Mouse (Mus musculus): Measurements from ENCODE around the gene Cit.

Gene Cit

GRCm38 (mm10) chr5:115961809-115962208, 116.7 kb downstream of the Cit start:
- in situ Hi-C loops (cut with MboI, MseI), result no loop called here

- in situ Hi-C loops (cut with MboI, MseI), result no loop called here
These were observed 126.2 kb downstream of the Cit start for GRCm38 (mm10) chr5:115971236-115971635.

- in situ Hi-C loops (cut with MboI, MseI), result no loop called here
These were observed 130.6 kb downstream of the Cit start for GRCm38 (mm10) chr5:115975672-115976071.

- in situ Hi-C loops (cut with MboI, MseI), result no loop called here
These were observed 131.4 kb downstream of the Cit start for GRCm38 (mm10) chr5:115976446-115976845.

- in situ Hi-C loops (cut with MboI, MseI), result no loop called here
These were observed 132.2 kb downstream of the Cit start for GRCm38 (mm10) chr5:115977266-115977665.

GRCm38 (mm10) chr5:115977757-115978156, 132.7 kb downstream of the Cit start:
- in situ Hi-C loops (cut with MboI, MseI), result no loop called here

DNA sequence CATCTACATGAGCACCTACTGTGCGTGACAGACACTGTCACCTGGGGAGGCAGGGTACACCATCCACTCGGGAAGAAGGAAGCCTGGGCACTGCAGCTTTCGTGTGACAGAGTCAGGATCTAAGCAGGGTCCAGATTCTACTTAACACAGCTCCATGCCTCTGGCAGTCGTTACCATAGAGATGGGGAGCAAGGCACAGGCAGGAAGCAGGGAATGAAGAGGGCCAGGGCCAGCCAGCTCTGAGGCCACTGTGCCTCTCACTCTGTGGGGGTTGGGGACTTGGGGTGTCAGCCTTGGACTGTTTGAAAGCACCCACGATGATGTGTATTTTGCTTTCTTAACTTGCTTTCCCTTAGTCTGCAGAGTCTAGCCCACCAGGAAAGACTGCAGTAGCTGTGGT, 133.2 kb downstream of the Cit start:
- in situ Hi-C loops (cut with MboI, MseI), result no loop called here

GRCm38 (mm10) chr5:115979134-115979696, 134.1 kb downstream of the Cit start:
- in situ Hi-C loops (cut with MboI, MseI), result no loop called here

GRCm38 (mm10) chr5:115980537-115980936, 135.5 kb downstream of the Cit start:
- in situ Hi-C loops (cut with MboI, MseI), result no loop called here

DNA sequence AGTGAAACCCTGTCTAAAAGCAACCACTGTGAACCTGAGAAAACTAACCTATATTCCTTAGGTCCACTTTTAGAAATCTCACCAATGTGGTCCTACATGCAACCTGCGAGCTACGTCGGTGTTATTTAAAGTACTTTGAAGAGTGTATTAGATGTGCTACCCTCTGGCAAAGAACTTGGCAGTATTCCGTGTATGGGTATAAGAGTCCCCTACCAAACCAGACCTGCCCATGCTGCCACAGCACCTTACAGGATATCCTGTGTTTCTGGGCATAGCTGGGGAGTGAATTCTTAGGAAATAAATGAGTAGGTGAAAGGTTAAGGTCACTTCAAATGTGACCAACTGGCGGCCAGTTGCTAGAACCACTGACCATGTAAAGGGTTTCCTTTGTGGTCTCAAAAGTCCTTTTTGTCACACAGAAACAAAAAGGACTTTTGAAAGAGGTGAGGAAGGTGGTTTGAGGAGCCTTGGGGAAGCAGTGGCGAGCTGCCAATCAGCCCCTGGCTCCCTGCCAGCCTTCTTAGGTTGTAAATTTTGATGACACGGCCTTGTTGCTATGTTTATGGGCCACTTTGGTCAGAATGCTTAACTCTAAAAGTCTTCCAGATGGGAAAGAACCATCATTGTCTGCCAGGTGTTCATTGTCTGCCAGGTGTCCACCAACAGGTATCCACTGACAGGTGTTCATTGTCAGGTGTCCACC, 137.7 kb downstream of the Cit start:
- in situ Hi-C loops (cut with MboI, MseI), result no loop called here

- in situ Hi-C loops (cut with MboI, MseI), result no loop called here
These were observed 139.3 kb downstream of the Cit start for GRCm38 (mm10) chr5:115984392-115984791.

- in situ Hi-C loops (cut with MboI, MseI), result no loop called here
These were observed 140.0 kb downstream of the Cit start for GRCm38 (mm10) chr5:115985101-115985500.

DNA sequence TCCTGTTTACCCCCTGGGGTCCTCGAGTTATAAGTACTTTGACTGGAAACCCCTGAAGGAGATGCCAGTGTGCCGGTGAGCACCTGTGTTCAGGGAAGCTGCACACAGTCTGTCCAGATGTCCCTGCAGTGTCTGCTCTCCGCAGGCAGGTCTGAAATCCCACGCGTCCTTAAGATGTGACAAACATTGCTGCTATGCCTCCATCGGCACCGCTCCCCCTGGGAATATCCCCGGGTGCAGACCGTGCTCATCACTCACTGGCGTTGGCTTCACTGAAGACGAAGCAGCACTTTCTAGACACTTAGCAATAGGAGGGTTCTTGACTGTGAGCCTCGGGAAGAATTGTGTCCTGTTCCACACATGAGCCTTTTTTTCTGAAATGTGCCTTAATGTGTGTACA, 142.2 kb downstream of the Cit start:
- in situ Hi-C loops (cut with MboI, MseI), result no loop called here

DNA sequence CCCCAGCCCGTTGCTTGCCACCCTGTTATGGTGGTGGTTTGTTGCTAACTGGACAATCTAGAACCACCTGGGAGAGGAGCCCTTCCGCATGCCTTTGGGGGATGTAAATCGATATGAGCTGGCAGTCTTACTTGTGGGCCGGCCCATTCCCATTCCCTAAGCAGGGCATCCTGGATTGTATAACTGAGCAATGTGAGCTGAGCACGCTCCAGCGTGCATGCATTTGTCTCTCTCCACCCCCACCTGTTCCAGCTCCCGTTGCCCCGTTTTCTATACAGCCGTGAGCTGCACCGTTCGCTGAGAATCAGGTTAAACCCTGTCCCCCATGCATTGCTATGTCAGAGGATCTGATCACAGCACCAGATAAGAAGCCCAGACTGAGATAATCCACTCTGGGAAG, 146.6 kb downstream of the Cit start:
- in situ Hi-C loops (cut with MboI, MseI), result no loop called here

DNA sequence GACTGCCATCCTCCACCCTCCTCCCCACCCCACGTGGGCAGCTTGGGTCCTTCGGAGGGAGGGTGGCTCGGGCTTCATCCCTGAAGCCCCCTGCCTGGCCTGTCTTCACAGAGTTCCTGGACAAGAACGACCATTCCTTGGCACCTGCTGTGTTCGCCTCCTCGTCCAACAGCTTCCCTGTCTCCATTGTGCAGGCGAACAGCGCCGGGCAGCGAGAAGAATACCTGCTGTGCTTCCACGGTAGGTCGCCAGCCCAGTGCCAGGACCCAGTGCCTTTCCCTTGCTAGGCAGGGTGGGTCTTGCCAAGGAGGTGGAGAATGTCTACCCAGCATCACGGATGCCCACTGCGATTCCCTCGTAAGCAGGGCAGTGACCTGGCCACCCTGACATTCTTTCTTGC, 149.0 kb downstream of the Cit start:
- in situ Hi-C loops (cut with MboI, MseI), result no loop called here

DNA sequence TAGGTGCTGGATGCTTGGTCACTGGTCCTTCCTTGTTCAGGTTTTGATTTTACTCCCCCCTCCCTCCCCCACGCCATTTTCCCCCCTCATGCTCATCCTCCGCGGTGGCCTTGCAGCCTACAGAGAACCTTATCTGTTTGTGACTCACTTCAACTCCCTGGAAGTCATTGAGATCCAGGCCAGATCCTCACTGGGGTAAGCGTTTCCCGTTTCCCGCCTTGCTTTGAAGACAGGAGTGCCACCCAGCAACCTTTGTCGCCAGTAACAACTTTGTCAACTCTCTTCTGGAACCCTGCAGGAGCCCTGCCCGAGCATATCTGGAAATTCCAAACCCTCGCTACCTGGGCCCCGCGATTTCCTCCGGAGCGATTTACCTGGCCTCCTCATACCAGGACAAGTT, 152.3 kb downstream of the Cit start:
- in situ Hi-C loops (cut with MboI, MseI), result no loop called here

DNA sequence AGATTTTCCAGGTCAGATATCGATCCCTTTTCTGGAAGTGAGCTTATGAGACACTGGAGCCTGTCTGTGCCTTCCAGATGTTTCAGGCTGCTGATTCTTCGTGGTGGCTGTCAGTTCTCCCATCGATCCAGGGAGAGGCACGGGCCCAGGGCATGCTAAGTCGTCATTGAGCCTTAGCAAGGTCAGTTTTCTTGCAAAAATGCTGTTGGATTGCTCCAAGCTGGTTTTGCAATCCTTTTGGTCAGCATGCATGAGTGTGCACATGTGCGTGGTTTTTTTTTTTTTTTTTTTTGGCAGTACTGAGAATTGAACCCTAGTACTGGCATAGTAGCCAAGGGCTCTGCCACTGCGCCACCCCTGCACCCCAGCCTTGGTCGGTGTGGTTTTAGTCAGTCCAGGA, 158.1 kb downstream of the Cit start:
- in situ Hi-C loops (cut with MboI, MseI), result no loop called here

- in situ Hi-C loops (cut with MboI, MseI), result no loop called here
These were observed 158.7 kb downstream of the Cit start for GRCm38 (mm10) chr5:116003825-116004224.

DNA sequence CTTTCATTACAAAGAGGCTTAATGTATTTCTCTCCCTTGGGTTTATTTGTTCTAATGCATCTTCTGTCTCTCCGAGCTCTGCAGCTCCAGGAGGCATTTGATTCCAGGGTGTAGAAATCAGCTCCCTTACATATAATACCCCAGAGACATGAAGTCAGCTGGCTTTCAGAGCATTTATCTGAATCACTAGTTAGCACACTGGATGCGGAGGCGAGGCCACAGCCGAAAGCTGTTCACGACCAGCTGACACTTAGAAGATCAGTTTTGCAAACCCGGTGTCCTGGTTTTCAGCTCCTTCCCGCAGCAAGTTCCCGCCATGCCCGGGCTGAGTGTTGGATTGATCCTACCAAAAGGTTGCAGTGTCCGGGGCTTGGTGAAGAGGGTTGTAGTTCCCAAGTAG, 159.2 kb downstream of the Cit start:
- in situ Hi-C loops (cut with MboI, MseI), result no loop called here

DNA sequence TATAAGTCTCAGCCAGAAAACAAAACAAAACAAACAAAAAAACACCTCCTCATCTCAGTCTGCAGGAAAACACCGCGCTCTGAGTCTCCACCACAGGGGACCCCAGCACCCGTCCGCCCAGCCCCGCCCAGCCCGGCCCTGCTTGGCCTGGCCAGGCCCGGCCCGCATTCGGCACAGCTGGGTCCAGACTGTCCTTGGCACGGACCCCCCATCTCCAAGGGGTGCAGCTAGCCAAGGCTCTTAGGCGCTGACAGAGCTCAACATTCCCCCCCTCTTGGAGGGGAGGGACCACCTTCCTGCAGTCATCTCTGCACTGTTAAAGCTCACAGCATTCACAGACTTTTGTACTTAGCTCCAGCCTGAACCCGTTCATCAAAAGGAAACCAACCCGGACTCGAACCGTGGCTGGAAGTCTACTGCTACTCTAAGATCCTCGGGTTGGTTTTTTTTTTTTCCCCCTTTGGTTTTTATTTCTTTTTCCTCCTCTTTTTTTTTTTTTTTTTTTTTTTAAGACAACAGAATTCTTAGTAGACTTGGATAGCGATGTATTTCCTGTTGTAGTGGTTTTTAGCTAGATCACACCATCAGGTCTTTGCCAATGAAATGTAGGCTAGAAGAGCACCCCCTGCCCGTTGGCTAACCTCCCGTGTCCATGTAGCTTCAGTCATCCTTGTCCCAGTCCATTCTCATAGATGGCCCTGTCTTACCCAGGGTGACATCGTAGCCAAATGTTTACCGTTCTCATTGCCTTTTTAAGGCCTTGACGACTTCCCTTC, 161.4 kb downstream of the Cit start:
- in situ Hi-C loops (cut with MboI, MseI), result no loop called here

- in situ Hi-C loops (cut with MboI, MseI), result no loop called here
These were observed 162.6 kb downstream of the Cit start for GRCm38 (mm10) chr5:116007723-116008122.

- in situ Hi-C loops (cut with MboI, MseI), result no loop called here
These were observed 164.2 kb downstream of the Cit start for GRCm38 (mm10) chr5:116009091-116009851.
